Mouse (Mus musculus) forebrain, embryonic 12.5 days (tissue): Measurements from ENCODE around the gene Slc38a8. TPM values are rescaled to one million over a fixed set of nuclear protein-coding genes. Genes with fewer than 3 reads are reported as not detected.
A peak's percentile ranks its signal among the peaks of the same experiment; 100 is the strongest.

Experiments
- ATAC-seq: fragments of 200-750 bp; cut with Nextera tagmentation; 2 replicates; pipeline ENCODE4 v1.8.0; 2017; ENCODE audit warnings: moderate TSS enrichment; ENCODE audit not compliant: low FRiP score
- H3K27ac ChIP-seq: fragments of 300-500 bp; sonication (generic); 2 replicates; pipeline ENCODE4 v1.5.1; 2016; ENCODE audit warnings: mild to moderate bottlenecking
- H3K27me3 ChIP-seq: fragments of 300-500 bp; sonication (generic); 2 replicates; pipeline ENCODE4 v1.6.1; 2016; ENCODE audit warnings: mild to moderate bottlenecking
- H3K36me3 ChIP-seq: fragments of 300-500 bp; sonication (generic); replicated peaks from 2 replicates; pipeline ENCODE4 v1.6.1; 2016; ENCODE audit warnings: mild to moderate bottlenecking
- H3K4me1 ChIP-seq: fragments of 300-500 bp; sonication (generic); 2 replicates; pipeline ENCODE4 v1.6.1; 2016
- H3K4me2 ChIP-seq: fragments of 300-500 bp; sonication (generic); 2 replicates; pipeline ENCODE4 v1.6.1; 2016; ENCODE audit warnings: mild to moderate bottlenecking, moderate library complexity
- H3K4me3 ChIP-seq: fragments of 300-500 bp; sonication (generic); replicated peaks from 2 replicates; pipeline ENCODE4 v1.5.1; 2016; ENCODE audit warnings: mild to moderate bottlenecking
- H3K9ac ChIP-seq: fragments of 300-500 bp; sonication (generic); 2 replicates; pipeline ENCODE4 v1.6.1; 2016; ENCODE audit warnings: mild to moderate bottlenecking
- H3K9me3 ChIP-seq: fragments of 300-500 bp; sonication (generic); 2 replicates; pipeline ENCODE4 v1.6.1; 2016
- WGBS: fragments of 180-500 bp; shearing (Covaris S2); methylation state at CpG from one replicate; pipeline ENCODE4 v1.1.7; 2016; 5-methylcytosine and 5-hydroxymethylcytosine counted together
- polyA plus RNA-seq: library from polyadenylated mRNA; unstranded; fragments of >200 nt; fragmentation: Nextera tagmentation; extraction: Ambion mirVana; gene quantifications from 2 replicates; pipeline ENCODE4 v1.2.1, GENCODE M21; 2016

Slc38a8 gene
- polyA plus RNA-seq, 1 experiment from 2014 or later, result 0.20 TPM

DNA sequence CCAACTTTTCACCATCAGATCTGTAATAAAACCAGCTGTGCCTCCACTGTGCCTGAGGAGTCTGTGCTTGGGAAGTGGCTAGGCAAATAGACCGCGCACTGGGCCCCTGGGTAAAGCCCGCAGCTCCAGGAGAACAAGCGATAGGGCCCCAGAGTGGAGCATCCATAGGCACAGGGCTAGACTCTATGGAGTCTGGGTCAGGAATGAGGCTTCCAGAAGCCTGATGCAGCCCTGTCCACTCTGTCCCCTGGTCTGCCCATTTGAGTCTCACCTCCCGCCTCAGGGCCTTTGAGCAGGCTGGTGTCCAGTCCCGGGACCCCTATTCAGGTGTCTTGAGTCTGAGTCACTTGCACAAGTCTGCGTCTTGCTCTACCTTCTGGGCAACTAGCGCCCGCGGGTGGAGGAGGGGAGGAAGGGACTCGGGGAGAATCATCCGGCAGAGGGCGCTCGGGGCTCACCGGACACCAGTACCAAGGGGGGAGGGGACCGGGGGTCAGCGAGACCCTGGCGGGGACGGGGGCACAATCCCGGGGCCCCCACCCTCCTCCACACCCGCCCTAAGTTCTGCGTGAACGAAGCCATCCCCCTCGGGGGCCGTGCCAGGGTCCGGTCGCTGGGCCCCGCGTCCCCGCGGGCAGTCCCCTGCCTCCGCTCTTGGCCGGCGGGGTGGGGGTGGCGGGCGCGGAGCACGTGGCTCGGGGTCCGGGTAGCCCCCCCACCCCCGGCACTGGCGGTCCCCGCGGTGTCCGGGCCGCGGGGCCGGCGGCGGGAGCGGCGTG is 55.1 kb downstream of the Slc38a8 start, which contains the start of gene Necab2:
Gene Necab2, plus strand, starts transcription at position 509 of the 779 bp plus-strand sequence.
- peak; percentile 78 for ATAC-seq
- no peak within 1 kb of the TSS for H3K27ac ChIP-seq
- WGBS, result 2% methylated on average over 44 of the region's 52 CpGs

DNA sequence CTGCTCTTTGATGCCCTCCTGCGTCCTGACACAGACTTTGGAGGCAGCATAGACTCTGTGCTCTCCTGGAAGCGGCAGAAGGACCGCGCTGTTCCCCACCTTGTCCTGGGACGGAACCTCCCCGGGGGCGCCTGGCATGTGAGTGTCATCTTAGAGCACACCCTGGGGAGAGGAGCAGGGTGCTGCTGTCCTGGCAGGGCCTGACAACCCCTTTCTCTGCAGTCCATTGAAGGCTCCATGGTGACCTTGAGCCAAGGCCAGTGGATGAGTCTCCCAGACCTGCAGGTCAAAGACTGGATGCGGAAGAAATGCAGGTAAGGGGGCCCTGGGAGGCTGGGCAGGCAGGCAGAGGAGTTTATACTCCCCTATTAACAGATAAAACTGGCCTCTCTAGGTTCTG is 58.5 kb downstream of the Slc38a8 start:
- Histone ChIP-seq H3K9ac (no peak overlapping the region), H3K27ac (no peak overlapping the region), H3K36me3 (no peaks in the 10 kb centered on the region), H3K4me2 (no peak overlapping the region), H3K27me3 (peaks cover 49% of the 10 kb centered on the region), H3K4me3 (no peak overlapping the region), H3K9me3 (no peaks in the 10 kb centered on the region), H3K4me1 (peaks cover 27% of the 10 kb centered on the region)
- 94% methylated on average over 8 of the region's 8 CpGs for WGBS
- no peak for ATAC-seq

More for the DNA sequence above, 55.1 kb downstream of the Slc38a8 start, which contains the start of gene Necab2:
- Histone ChIP-seq H3K4me3 (peak within 1 kb of the TSS; percentile 75), H3K9me3 (no peaks in the 10 kb centered on the region), H3K36me3 (no peaks in the 10 kb centered on the region), H3K4me1 (peaks cover 30% of the 10 kb centered on the region), H3K4me2 (peak within 1 kb of the TSS; percentile 86), H3K9ac (peak within 1 kb of the TSS; percentile 79), H3K27me3 (peaks cover 61% of the 10 kb centered on the region)

DNA sequence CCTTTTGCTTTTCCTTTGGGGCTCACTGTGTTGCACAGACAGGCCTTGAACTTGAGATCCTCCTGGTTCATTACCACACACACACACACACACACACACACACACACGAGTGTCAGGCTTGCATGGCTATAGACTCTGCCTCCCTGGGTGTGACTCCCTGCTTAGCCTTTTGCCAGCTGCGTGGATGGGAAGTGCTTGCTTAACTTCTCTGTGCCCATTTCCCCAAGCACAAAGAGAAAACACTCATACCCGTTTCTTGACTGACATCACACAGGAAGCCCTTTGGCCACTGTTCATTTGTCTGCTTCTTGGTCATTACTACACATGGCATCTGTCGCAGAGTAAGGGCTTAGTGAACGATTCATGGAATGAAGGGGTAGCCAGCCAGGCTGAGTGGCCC is 59.5 kb downstream of the Slc38a8 start:
- H3K4me3 ChIP-seq, result no peak overlapping the region
- no peak overlapping the region for H3K9ac ChIP-seq
- no peaks in the 10 kb centered on the region for H3K36me3 ChIP-seq
- no peak for ATAC-seq
- peaks cover 18% of the 10 kb centered on the region for H3K4me1 ChIP-seq
- no peak overlapping the region for H3K4me2 ChIP-seq
- 68% methylated on average over 5 of the region's 5 CpGs for WGBS
- no peaks in the 10 kb centered on the region for H3K9me3 ChIP-seq
- H3K27ac ChIP-seq, result no peak overlapping the region
- peaks cover 40% of the 10 kb centered on the region for H3K27me3 ChIP-seq

- Histone ChIP-seq H3K36me3 (no peaks in the 10 kb centered on the region), H3K4me1 (peaks cover 17% of the 10 kb centered on the region), H3K9ac (no peak overlapping the region), H3K4me3 (no peak overlapping the region), H3K9me3 (no peaks in the 10 kb centered on the region), H3K4me2 (no peak overlapping the region), H3K27me3 (peaks cover 39% of the 10 kb centered on the region), H3K27ac (no peak overlapping the region)
- WGBS, result 71% methylated on average over 1 of the region's 1 CpGs
- ATAC-seq, result peak; percentile 45; the same call in 1 of the 2 replicates
Measured at GRCm38 (mm10) chr8:119440952-119441270, 60.6 kb downstream of the Slc38a8 start.

GRCm38 (mm10) chr8:119440250-119440951 is 61.1 kb downstream of the Slc38a8 start:
- H3K27ac ChIP-seq, result no peak overlapping the region
- no peaks in the 10 kb centered on the region for H3K36me3 ChIP-seq
- peaks cover 35% of the 10 kb centered on the region for H3K27me3 ChIP-seq
- 14% methylated on average over 16 of the region's 16 CpGs for WGBS
- peaks cover 17% of the 10 kb centered on the region for H3K4me1 ChIP-seq
- H3K9ac ChIP-seq, result no peak overlapping the region
- no peak overlapping the region for H3K4me3 ChIP-seq
- peak; percentile 64 for ATAC-seq
- no peaks in the 10 kb centered on the region for H3K9me3 ChIP-seq
- H3K4me2 ChIP-seq, result 0 out of 2 replicates have a peak overlapping the region, but pooled peaks have one; percentile 10

GRCm38 (mm10) chr8:119439893-119440249 is 61.6 kb downstream of the Slc38a8 start:
- Histone ChIP-seq H3K4me3 (no peak overlapping the region), H3K9me3 (no peaks in the 10 kb centered on the region), H3K9ac (no peak overlapping the region), H3K4me1 (peaks cover 17% of the 10 kb centered on the region), H3K36me3 (no peaks in the 10 kb centered on the region), H3K4me2 (no peak overlapping the region), H3K27ac (no peak overlapping the region), H3K27me3 (peaks cover 29% of the 10 kb centered on the region)
- 70% methylated on average over 7 of the region's 7 CpGs for WGBS
- ATAC-seq, result peak; percentile 34; the same call in 1 of the 2 replicates

DNA sequence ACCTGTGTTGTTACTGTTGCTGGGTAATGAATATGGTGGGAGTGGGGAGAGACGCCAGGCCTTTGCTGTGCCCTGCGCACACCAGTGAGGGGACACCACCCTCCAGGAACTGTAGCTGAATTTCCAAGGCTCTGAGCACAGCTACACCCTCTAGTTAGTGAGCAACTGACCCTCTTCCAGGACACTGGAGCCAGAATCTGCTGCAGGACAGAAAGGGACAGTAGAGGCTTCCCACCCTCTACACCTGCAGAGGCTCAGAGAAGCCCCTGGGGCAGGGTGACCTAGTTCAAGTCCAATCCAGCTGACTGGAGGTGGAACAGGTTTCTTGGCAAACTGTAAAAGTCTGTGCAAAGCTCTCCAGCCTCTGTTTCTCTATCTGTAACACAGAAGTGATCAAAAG is 62.1 kb downstream of the Slc38a8 start:
- Histone ChIP-seq H3K4me2 (no peak overlapping the region), H3K4me1 (peaks cover 17% of the 10 kb centered on the region), H3K27me3 (peaks cover 26% of the 10 kb centered on the region; the same call in 1 of the 2 replicates), H3K36me3 (no peaks in the 10 kb centered on the region), H3K27ac (no peak overlapping the region), H3K4me3 (no peak overlapping the region), H3K9me3 (no peaks in the 10 kb centered on the region), H3K9ac (no peak overlapping the region)
- WGBS, result 92% methylated on average over 2 of the region's 2 CpGs
- no peak for ATAC-seq

DNA sequence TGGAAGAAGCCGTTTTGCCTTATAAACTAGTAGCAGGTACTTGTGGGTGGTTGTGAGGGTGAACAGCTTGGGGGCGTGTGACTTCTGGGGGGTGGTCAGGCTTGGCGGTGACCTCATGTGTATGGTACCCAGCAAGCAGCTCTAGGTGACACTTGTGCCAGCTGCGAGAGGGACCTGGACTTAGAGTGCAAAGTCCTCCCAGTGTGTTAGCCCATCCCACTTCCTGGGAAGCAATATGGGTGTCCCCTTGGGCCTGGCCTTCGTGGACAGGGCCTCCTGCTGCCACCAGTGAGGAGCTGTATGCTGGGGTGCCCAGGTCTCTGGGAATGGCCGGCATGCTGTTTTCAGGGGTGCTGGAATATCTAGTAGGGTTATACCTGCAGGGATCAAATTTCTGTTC is 62.6 kb downstream of the Slc38a8 start:
- 77% methylated on average over 6 of the region's 6 CpGs for WGBS
- Histone ChIP-seq H3K36me3 (no peaks in the 10 kb centered on the region), H3K27ac (no peak overlapping the region)

GRCm38 (mm10) chr8:119437506-119437905 is 64.0 kb downstream of the Slc38a8 start:
- H3K27ac ChIP-seq, result no peak overlapping the region
- WGBS, result 73% methylated on average over 11 of the region's 11 CpGs
- H3K9me3 ChIP-seq, result no peaks in the 10 kb centered on the region
- no peak overlapping the region for H3K4me2 ChIP-seq
- peaks cover 22% of the 10 kb centered on the region; the same call in 1 of the 2 replicates for H3K27me3 ChIP-seq
- no peak overlapping the region for H3K9ac ChIP-seq
- H3K4me1 ChIP-seq, result peaks cover 17% of the 10 kb centered on the region
- no peak overlapping the region for H3K4me3 ChIP-seq
- no peaks in the 10 kb centered on the region for H3K36me3 ChIP-seq
- ATAC-seq, result no peak

More for the DNA sequence above, 62.6 kb downstream of the Slc38a8 start:
- Histone ChIP-seq H3K4me1 (peaks cover 17% of the 10 kb centered on the region), H3K4me2 (no peak overlapping the region), H3K27me3 (peaks cover 26% of the 10 kb centered on the region; the same call in 1 of the 2 replicates), H3K9ac (no peak overlapping the region), H3K4me3 (no peak overlapping the region), H3K9me3 (no peaks in the 10 kb centered on the region)
- no peak for ATAC-seq

GRCm38 (mm10) chr8:119436933-119437332 is 64.6 kb downstream of the Slc38a8 start:
- H3K4me1 ChIP-seq, result peaks cover 17% of the 10 kb centered on the region
- H3K27me3 ChIP-seq, result peaks cover 16% of the 10 kb centered on the region; the same call in 1 of the 2 replicates
- no peak overlapping the region for H3K9ac ChIP-seq
- no peaks in the 10 kb centered on the region for H3K9me3 ChIP-seq
- no peak overlapping the region for H3K4me2 ChIP-seq
- ATAC-seq, result no peak
- no peaks in the 10 kb centered on the region for H3K36me3 ChIP-seq
- 31% methylated on average over 9 of the region's 9 CpGs for WGBS
- H3K27ac ChIP-seq, result no peak overlapping the region
- no peak overlapping the region for H3K4me3 ChIP-seq

DNA sequence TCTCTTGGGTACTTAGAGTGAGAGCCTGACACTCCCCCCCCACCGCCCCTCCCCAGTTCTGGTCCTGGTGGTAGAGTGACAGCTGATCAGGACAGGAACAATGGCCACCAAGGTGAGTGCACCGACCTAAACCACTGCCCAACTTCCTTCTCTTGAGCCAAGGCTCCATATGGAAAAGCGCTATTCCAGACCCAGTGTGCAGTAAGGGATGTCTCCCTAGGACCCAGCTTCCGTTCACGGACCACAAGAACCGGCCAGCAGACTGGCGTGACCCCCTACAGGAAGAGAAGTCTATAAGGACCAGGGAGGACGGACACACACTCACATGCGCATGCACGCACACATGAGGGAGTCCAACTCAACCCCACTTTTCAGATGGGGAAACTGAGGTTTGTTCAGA is 65.2 kb downstream of the Slc38a8 start:
- Histone ChIP-seq H3K27ac (no peak overlapping the region), H3K9me3 (no peaks in the 10 kb centered on the region), H3K4me2 (no peak overlapping the region), H3K9ac (no peak overlapping the region), H3K4me3 (no peak overlapping the region), H3K27me3 (0 out of 2 replicates have a peak, but pooled peaks cover 10% of the 10 kb centered on the region), H3K36me3 (no peaks in the 10 kb centered on the region), H3K4me1 (peaks cover 17% of the 10 kb centered on the region)
- WGBS, result 89% methylated on average over 10 of the region's 10 CpGs
- ATAC-seq, result no peak

DNA sequence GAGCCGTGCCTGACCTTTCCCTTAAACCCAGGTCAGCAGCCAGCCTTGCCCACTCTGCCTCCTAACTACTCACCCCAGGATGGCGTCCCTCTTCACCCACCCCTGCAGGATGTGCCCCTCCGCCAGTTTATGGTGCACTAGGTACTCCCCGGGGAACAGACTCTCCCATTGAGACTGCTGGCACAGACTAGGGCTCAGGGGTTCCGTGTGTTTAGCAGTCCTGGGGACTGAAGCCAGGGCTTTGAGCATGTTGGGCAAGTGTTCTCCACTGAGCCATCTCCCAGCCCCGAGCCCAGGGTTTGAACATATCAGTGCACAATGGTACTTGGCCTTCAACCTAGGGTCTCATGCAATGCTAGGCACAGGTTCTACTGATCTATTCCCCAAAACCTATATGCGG is 66.0 kb downstream of the Slc38a8 start:
- no peak for ATAC-seq
- Histone ChIP-seq H3K9me3 (no peaks in the 10 kb centered on the region), H3K9ac (no peak overlapping the region), H3K4me3 (no peak overlapping the region), H3K4me2 (no peak overlapping the region), H3K36me3 (no peaks in the 10 kb centered on the region), H3K4me1 (peaks cover 11% of the 10 kb centered on the region), H3K27ac (no peak overlapping the region), H3K27me3 (0 out of 2 replicates have a peak, but pooled peaks cover 5% of the 10 kb centered on the region)
- WGBS, result 83% methylated on average over 7 of the region's 7 CpGs
